Mouse (Mus musculus) kidney, embryonic 16.5 days (tissue): ENCODE measurements around the gene Barx2. TPM values are rescaled to one million over a fixed set of nuclear protein-coding genes. Genes with fewer than 3 reads are reported as not detected.

Experiments used
- ATAC-seq: fragments of 200-750 bp; cut with Nextera tagmentation; 2 replicates; pipeline ENCODE4 v1.8.0; 2017; ENCODE audit warnings: moderate TSS enrichment; ENCODE audit not compliant: low FRiP score, low TSS enrichment
- H3K27ac ChIP-seq: fragments of 300-500 bp; sonication (generic); 2 replicates; pipeline ENCODE4 v1.5.1; 2014; ENCODE audit warnings: low read length
- H3K27me3 ChIP-seq: fragments of 300-500 bp; sonication (generic); 2 replicates; pipeline ENCODE4 v1.6.1; 2014; ENCODE audit warnings: low read length, control low read depth, mixed read lengths; ENCODE audit not compliant: insufficient read depth
- H3K36me3 ChIP-seq: fragments of 300-500 bp; sonication (generic); 2 replicates; pipeline ENCODE4 v1.6.1; 2014; ENCODE audit warnings: low read length, control low read depth, mixed read lengths; ENCODE audit not compliant: insufficient read depth
- H3K4me1 ChIP-seq: fragments of 300-500 bp; sonication (generic); 2 replicates; pipeline ENCODE4 v1.6.1; 2014; ENCODE audit warnings: low read length, control low read depth, mixed read lengths; ENCODE audit not compliant: insufficient read depth
- H3K4me2 ChIP-seq: fragments of 300-500 bp; sonication (generic); replicated peaks from 2 replicates; pipeline ENCODE4 v1.6.1; 2014; ENCODE audit warnings: low read depth, low read length
- H3K4me3 ChIP-seq: fragments of 300-500 bp; sonication (generic); 2 replicates; pipeline ENCODE4 v1.5.1; 2014; ENCODE audit warnings: mild to moderate bottlenecking, low read length
- H3K9ac ChIP-seq: fragments of 300-500 bp; sonication (generic); replicated peaks from 2 replicates; pipeline ENCODE4 v1.6.1; 2014; ENCODE audit warnings: low read length
- H3K9me3 ChIP-seq: fragments of 300-500 bp; sonication (generic); 2 replicates; pipeline ENCODE4 v1.6.1; 2016; ENCODE audit warnings: low read length, control low read depth
- WGBS: fragments of 180-500 bp; shearing (Covaris S2); extraction: QIAGEN DNeasy Blood & Tissue Kit; methylation state at CpG from one replicate; pipeline ENCODE4 v1.1.7; 2014; 5-methylcytosine and 5-hydroxymethylcytosine counted together
- polyA plus RNA-seq: library from polyadenylated mRNA; unstranded; fragments of >200 nt; fragmentation: Nextera tagmentation; extraction: Ambion mirVana; gene quantifications from 2 replicates; pipeline ENCODE4 v1.2.1, GENCODE M21; 2015

The Barx2 gene
- polyA plus RNA-seq, 1 experiment from 2014 or later = not detected

DNA sequence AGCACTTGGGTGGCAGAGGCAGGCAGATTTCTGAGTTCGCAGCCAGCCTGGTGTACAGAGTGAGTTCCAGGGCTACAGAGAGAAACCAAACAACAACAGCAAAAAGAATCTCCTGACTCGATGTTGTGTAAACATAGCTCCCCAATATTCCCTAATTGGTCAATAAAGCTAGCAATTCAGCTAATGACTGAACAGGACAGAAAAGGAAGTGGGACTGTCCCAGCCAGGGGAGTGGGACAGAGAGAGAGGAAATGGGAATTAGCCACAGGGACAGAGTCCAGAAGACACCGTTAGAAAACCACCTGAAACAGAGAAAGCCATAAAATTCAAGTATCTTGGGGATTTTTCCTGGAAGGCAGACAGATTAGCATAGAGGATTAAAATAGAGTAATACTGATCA lies 18.0 kb upstream of the Barx2 start:
- Histone ChIP-seq H3K4me2 (no peak overlapping the region), H3K9me3 (no peaks in the 10 kb centered on the region), H3K36me3 (no peaks in the 10 kb centered on the region), H3K27ac (no peak overlapping the region), H3K27me3 (no peaks in the 10 kb centered on the region), H3K4me1 (peaks cover 3% of the 10 kb centered on the region), H3K4me3 (no peak overlapping the region), H3K9ac (no peak overlapping the region)
- 54% methylated on average over 3 of the region's 3 CpGs for WGBS
- ATAC-seq = no peak

DNA sequence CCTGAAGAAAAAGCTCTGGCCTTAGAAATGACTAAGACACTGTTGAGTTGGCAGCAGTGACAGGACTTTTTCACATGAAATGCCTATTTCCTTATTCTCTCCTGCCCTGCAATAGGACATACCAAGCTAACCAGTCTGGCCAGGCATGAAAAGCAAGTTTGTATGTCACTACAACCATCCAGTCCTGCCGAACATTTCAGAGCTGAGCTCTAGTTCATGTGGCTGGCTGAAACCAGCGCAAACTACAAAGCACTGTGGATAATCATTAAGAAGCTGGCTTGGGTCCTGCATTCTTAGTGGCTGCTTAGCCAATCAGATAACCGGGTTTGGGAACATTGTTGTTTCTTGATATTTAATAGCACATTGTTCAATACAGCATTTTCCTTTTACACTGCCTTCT lies 13.5 kb upstream of the Barx2 start:
- peak; percentile 80 for ATAC-seq
- Histone ChIP-seq H3K9ac (no peak overlapping the region), H3K4me1 (peaks cover 6% of the 10 kb centered on the region), H3K27me3 (peaks cover 2% of the 10 kb centered on the region; the same call in 1 of the 2 replicates), H3K9me3 (no peaks in the 10 kb centered on the region), H3K4me3 (no peak overlapping the region), H3K36me3 (no peaks in the 10 kb centered on the region), H3K27ac (peak overlapping the region; percentile 51), H3K4me2 (no peak overlapping the region)
- WGBS = 56% methylated on average over 3 of the region's 3 CpGs

DNA sequence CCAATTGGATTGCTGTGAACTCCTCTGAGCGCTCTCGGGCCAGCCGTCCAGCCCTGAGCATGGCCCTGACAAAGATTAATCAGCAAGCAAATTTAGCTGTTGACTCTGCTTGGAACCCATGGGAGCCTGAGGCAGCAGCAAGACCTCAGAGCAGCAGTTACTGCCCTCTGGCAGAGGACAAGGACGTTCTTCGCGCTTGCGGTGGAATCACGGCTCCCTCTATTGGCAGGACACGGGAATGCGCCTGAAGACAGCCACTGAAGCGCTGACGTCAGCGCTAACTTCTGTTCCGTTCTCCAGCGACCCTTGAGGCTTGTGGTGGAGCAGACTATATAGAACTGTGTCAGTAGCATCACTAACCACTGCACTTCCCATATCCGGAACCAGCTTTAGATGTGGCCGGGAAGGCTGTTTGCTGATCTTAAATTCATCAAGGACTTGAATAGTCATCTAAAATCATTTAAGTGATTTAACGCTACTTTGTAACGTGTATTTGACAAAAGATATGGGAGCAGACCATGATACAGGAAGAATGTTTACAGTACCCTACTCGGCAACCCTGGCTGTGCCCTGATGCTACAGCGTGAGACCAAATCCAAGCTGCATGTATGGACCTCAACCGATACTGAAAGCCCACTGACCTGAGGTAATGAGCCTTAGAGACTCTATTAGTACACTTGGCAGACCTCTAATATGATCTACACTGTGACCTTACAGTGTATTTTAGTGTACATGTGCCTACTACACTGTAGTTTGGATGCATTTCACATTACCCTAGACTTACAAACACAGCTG lies 12.8 kb upstream of the Barx2 start:
- no peaks in the 10 kb centered on the region for H3K9me3 ChIP-seq
- peak overlapping the region; percentile 51 for H3K27ac ChIP-seq
- H3K9ac ChIP-seq = no peak overlapping the region
- H3K4me1 ChIP-seq = peaks cover 6% of the 10 kb centered on the region
- H3K4me3 ChIP-seq = no peak overlapping the region
- H3K36me3 ChIP-seq = no peaks in the 10 kb centered on the region
- H3K4me2 ChIP-seq = peak overlapping the region; percentile 47
- WGBS = 17% methylated on average over 22 of the region's 22 CpGs
- ATAC-seq = peak; percentile 88
- H3K27me3 ChIP-seq = peaks cover 8% of the 10 kb centered on the region

DNA sequence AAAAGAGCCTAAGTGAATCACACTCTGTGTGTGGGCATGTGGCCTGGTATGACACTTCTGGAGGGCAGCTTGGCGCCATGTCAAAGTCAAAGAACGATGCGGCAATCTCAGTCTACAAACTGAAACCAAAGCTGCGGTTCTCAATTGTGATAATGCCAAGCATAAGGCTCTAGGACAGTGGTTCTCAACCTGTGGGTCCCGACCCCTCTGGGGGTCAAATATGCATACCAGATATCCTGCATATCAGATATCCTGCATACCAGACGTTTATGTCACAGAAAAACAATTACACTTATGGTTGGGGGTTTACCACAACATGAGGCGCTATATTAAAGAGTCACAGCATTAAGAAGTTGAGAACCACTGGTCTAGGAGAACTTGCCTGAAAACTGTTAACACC lies 10.3 kb upstream of the Barx2 start:
- WGBS = 79% methylated on average over 7 of the region's 7 CpGs
- no peak for ATAC-seq
- H3K4me2 ChIP-seq = no peak overlapping the region

DNA sequence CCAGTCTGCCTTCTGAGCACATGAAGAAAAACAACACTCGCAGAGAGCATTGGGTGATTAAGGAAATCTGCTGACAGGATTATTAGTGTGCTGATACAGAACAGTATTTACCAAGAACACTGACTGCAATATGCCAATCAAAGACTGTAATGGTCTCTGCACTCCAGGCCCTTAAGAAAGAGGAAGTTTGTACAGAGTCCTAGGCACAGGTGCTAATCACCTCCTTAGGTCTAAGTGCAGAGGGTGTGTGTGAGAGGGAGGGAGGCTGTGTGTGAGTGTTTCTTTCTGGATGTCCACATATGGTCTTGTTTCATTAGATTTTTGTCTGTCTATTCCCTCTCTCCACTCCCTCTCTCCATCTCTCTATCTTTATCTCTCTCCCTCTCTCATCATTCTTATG lies 6.5 kb upstream of the Barx2 start:
- peaks cover 58% of the 10 kb centered on the region for H3K27me3 ChIP-seq
- 19% methylated on average over 1 of the region's 1 CpGs for WGBS
- H3K27ac ChIP-seq = no peak overlapping the region

More for the DNA sequence above, 10.3 kb upstream of the Barx2 start:
- Histone ChIP-seq H3K4me1 (peaks cover 6% of the 10 kb centered on the region), H3K27ac (no peak overlapping the region), H3K36me3 (no peaks in the 10 kb centered on the region), H3K9me3 (no peaks in the 10 kb centered on the region), H3K27me3 (peaks cover 24% of the 10 kb centered on the region), H3K4me3 (no peak overlapping the region), H3K9ac (no peak overlapping the region)

DNA sequence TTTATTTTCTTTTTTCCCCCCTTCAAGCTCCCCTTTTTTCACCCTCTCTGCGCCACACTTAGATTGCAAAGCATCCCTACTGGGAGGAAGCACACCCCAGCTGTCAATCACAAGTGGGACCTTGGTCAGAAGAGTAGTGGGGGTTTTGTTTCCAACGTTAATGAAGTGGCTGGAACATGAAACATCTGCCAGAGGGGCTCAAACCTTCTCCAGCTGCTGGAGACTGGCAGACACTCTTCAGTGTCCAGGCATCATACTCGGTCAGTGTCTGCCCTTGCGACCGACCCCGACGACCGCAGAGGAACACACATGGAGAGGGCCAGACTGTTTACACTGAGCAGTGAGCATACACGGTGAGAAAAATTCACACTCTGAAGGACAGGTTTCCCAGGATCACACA lies 3.2 kb upstream of the Barx2 start:
- H3K27ac ChIP-seq = no peak overlapping the region
- H3K4me3 ChIP-seq = no peak overlapping the region
- peaks cover 16% of the 10 kb centered on the region for H3K4me1 ChIP-seq
- WGBS = 6% methylated on average over 9 of the region's 9 CpGs
- H3K36me3 ChIP-seq = no peaks in the 10 kb centered on the region
- ATAC-seq = no peak
- H3K9ac ChIP-seq = no peak overlapping the region
- H3K9me3 ChIP-seq = no peaks in the 10 kb centered on the region
- H3K4me2 ChIP-seq = no peak overlapping the region
- H3K27me3 ChIP-seq = peaks cover 86% of the 10 kb centered on the region

More for the DNA sequence above, 6.5 kb upstream of the Barx2 start:
- Histone ChIP-seq H3K4me1 (peaks cover under 1% of the 10 kb centered on the region), H3K9ac (no peak overlapping the region), H3K36me3 (no peaks in the 10 kb centered on the region), H3K4me3 (no peak overlapping the region), H3K9me3 (no peaks in the 10 kb centered on the region), H3K4me2 (no peak overlapping the region)
- no peak for ATAC-seq

DNA sequence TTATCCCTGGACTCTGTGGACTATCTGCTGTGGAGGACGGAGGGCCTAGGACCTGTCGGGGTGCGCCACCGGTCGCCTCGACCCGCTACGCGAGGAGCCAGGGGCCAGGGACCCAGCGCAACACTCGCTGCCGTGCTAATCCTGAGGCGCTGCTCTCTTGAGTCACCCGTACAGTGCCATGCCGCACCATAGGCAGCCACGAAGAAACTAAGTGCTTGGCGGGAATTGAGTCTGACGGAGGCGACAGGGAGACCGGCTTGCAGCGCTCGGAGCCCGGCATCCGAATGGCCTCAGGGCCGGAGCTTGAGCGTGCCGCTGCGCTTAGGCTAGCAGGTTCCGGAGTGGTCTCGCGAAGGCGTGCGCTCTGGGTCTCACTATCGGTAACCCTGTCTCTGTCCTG lies 1.6 kb upstream of the Barx2 start:
- WGBS = under 1% methylated on average over 34 of the region's 34 CpGs

DNA sequence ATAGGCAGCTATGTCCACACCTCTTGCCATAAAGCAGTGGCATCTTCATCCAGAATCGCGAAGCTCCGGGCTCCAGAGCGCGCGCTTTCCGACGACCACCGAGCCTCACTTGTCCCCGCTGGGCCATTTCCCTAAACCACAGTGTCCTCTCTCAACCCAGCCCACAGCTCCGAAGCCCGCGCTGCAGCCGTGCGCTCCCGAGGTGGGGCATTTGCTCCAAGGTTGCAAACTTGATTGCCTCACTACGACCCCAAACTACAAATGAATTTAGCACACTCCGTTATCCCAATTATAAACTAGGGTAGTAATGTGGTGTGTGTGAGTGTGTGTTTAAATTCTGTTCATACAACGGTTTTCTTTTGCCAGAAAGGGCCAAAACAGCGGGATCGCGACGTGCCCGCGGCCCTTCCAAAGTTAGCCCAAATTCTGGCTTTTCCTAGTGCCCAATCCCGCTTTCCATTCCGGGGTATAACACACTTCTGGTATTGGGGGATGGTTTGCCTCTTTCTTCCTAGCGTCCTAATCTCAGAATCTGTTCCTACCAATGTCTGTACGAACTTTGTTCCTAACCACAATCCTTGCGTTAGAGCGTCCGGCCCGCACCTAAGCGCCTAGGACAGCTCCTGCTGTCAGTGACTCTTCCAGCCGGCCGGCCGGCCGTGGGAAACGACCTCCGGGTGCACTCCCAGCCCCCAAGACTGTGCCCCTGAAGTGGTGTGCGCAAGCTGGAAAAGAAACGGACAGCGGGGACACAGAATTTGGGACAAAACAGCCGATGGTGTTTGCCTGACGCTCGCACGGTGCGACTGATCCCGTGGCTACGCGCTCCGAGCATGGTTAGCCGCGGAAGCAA lies 703 bp upstream of the Barx2 start:
- Histone ChIP-seq H3K9me3 (no peaks in the 10 kb centered on the region), H3K27ac (no peak overlapping the region), H3K27me3 (peaks cover 87% of the 10 kb centered on the region), H3K4me2 (peak overlapping the region; percentile 97), H3K36me3 (no peaks in the 10 kb centered on the region), H3K9ac (no peak overlapping the region), H3K4me1 (peaks cover 16% of the 10 kb centered on the region), H3K4me3 (peak overlapping the region; percentile 57)
- peak; percentile 35; the same call in 1 of the 2 replicates for ATAC-seq
- under 1% methylated on average over 54 of the region's 54 CpGs for WGBS

More for the DNA sequence above, 1.6 kb upstream of the Barx2 start:
- Histone ChIP-seq H3K4me2 (peak overlapping the region; percentile 97), H3K4me3 (peak overlapping the region; percentile 57), H3K9me3 (no peaks in the 10 kb centered on the region), H3K4me1 (peaks cover 16% of the 10 kb centered on the region), H3K9ac (no peak overlapping the region), H3K36me3 (no peaks in the 10 kb centered on the region), H3K27ac (no peak overlapping the region), H3K27me3 (peaks cover 90% of the 10 kb centered on the region)
- no peak for ATAC-seq

DNA sequence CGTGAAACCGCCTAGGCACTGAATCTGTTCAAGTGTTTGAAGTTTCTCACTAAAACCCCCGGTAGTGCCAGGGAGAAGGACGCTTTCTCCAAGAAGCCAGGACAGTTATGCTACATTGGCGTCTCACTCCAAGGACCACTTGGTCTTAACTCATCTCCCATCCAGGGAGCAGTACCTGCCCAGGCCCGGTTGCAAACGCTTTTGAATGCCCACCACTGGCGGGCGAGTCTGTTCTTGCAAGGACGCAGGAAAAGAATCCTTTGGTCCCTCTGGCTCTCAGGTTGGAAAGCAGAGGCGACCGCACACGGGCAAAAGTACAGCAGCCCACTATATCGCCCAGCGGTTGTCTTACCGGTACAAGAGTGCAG lies 725 bp downstream of the Barx2 start:
- ATAC-seq = no peak; the same call in 1 of the 2 replicates
- 3% methylated on average over 16 of the region's 16 CpGs for WGBS

DNA sequence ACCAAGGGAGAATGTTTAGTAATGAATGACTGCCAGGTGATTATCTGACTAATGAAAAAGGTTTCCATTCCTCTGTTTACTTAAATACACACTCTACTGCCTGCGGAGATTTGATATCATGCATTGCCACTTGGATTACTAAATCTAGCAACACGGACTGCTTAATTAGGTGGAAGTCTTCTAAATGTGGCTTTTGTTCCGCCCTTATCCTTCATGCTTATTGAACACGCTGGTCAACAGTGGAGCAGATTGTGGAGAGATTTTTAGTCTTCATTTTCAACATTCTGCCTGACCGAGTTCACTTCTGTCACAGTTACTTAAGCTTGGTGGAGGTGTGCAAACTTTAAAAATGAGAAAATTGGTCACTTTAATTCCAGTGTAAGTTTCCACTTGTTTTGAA lies 3.0 kb downstream of the Barx2 start:
- 38% methylated on average over 5 of the region's 5 CpGs for WGBS
- H3K27me3 ChIP-seq = peaks cover 69% of the 10 kb centered on the region
- no peak overlapping the region for H3K4me2 ChIP-seq
- ATAC-seq = no peak
- H3K4me1 ChIP-seq = peaks cover 16% of the 10 kb centered on the region
- no peaks in the 10 kb centered on the region for H3K36me3 ChIP-seq
- H3K4me3 ChIP-seq = no peak overlapping the region
- no peak overlapping the region for H3K27ac ChIP-seq
- no peak overlapping the region for H3K9ac ChIP-seq
- no peaks in the 10 kb centered on the region for H3K9me3 ChIP-seq

More for the DNA sequence above, 725 bp downstream of the Barx2 start:
- Histone ChIP-seq H3K27me3 (peaks cover 87% of the 10 kb centered on the region), H3K4me3 (peak overlapping the region; percentile 57), H3K4me1 (peaks cover 16% of the 10 kb centered on the region), H3K36me3 (no peaks in the 10 kb centered on the region), H3K4me2 (peak overlapping the region; percentile 97), H3K27ac (no peak overlapping the region), H3K9me3 (no peaks in the 10 kb centered on the region), H3K9ac (no peak overlapping the region)
